Mouse (Mus musculus): ENCODE data around the gene Ripply3.
"Not testable (repeated sequence)": the region's sequence is repeated elsewhere in the genome, so short reads cannot be mapped to it uniquely, and the experiment has no call there.

Gene Ripply3

DNA sequence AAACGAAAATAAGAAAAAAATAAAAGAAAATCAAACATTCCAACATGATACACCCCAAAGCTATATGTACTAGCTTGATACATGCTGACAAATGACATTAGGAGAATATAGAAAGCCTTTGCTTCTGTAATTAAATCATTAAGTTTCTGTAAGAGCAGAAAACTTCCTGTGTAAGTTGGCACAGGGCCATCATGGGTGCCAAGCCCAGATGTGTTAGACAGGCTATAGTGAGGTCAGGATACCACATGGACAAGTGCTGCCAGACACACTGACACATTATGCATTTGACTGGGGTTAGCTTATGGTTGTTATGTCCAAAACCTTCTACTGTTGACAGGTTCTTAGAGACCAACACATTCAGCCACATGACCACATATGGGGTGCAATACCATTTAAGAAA is 13.0 kb upstream of the Ripply3 start:
- DNase-seq (ENCODE audit: low spot score), result no peak

DNA sequence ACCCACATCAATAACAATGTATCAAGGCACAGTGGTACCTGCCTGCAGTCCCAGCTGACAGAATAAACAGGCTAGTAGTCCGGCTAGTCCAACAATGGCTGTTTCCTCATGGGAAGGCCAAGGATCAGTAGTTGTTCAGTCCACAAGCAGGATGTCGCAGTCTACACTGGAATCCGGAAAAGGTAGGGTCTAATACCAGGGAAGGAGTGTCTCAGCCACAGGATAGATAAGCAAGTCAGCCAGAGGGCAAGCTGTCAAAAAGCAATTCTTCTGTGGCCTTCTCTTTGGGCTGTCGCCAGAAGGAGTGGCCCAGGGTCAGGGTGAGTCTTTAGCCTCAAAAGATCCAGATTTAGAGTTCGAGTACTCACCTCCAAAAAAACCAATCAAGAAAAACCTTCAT is 10.5 kb upstream of the Ripply3 start:
- no peak for DNase-seq (ENCODE audit: low spot score)

DNA sequence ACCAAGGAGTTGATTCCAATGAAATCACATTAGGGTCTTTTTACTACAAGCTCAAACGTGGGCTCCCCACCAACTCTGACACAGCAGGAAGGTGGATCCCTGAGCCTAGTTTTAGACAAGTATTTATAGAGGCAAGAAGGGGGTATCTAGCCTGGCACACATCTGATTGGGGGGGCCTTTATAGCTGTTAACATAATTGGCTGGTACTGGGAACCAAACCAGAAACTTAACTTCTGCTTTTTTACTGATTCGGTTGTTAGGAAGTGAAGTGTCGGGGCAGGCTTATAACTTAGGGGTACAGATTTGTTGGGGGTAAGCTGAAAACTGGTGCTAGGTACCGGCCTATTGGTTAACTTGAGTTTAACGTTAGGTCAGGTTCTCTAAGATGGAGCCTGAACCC is 8.0 kb upstream of the Ripply3 start:
- no peak for DNase-seq (ENCODE audit: low spot score)

DNA sequence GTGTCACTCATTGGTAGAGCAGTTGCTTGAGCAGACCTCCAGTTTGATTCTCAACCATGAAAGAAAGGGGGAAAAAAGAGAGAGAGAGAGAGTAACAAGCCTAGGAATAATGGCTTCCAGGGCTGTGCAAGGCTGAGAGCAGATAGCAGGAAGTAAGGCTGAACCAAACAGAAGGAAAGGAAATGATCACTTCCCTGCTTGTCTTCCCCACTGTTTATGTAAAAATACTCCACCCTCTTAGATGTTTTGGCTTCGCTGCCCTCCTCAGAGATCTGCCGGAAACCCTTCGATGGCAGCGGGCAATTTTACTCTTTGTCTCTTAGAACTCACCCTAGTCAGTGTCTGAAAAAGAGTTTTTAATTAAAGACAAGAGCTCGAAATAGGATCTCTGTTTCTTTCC is 4.5 kb upstream of the Ripply3 start:
- DNase-seq (ENCODE audit: low spot score), result no peak

DNA sequence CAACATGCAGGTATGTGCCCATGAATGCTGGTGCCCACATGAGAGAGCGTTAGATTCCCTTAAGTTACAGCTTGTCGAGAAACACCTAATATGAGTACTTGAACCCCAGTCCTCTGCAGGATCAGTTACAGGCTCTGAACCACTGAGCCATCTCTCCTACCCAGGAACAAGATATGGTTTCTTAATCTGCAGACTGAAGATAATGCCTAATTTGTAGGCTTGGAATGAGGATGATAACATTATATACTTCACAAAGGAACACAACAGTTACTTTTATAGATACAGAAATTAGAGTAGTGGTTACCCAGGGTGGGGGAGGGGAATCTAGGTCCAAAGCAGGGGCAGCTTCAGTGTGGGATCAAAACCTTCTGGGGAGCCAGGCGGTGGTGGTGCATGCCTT is 2.2 kb upstream of the Ripply3 start:
- no peak for DNase-seq (ENCODE audit: low spot score)

DNA sequence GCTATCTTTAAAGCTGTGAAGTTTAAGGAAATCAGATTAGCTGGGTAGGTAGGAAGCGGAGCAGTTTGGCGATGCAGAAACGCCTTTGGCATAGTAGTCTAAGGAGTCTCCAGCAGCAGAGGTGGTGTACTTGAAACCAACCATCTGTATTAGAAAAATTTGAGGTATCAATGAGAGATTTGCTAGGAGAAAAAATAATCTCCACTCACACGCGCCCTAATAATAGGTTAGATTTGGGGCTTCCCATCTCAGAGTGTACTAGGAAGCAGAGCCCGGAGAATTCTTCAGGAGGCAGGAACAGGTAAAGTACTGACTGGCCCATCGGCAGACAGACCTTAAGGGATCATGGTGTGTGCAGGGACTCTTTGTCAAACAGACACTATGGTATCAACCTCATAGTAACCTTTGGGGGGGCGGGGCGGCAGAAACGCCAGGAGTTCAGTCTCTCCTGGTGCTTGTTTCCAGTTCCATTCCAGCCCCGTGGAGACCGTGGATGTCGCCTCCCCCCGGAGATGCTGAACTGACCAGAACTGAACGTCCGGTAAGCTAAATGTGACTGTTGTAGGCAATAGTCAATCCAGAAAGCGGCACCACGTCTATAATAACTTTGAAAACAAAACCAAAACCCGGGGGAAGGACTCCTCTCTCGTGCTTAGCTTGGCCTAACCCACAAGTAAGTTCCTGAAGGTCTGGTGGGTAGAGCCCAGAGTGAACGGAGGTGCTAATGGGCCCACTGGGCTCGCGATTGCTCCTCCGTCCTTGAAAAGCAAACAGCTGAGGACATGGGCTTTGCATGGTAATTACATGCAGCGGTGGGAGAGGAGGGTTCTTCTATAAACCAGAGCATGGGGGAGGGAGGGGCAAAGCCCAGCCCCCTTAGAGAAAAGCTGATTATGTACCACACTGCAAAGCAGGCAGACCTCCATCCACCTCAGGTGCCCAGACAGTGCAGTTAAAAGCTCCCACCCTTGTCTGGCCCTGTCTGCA is 954 bp downstream of the Ripply3 start:
- DNase-seq (ENCODE audit: low spot score), result no peak

DNA sequence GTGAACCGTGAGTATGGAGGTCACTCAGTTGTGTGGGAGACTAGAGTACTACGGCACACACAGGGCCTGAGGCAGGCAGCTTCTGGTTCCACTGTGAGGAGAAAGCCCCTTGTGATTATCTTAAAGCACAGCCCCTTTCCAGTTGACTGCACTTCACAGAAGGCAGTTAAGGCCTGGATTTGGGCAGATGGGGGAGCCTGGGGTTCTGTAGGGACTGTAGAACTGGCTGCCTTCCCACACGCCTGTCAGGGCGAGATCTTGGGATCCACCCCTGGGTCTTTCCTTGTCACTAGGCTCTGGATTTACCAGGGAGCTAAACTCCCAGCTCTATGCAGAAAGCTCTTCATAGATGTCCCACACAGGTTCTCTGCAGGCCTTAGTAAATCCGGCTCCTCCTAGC is 2.2 kb downstream of the Ripply3 start:
- DNase-seq (ENCODE audit: low spot score), result no peak

DNA sequence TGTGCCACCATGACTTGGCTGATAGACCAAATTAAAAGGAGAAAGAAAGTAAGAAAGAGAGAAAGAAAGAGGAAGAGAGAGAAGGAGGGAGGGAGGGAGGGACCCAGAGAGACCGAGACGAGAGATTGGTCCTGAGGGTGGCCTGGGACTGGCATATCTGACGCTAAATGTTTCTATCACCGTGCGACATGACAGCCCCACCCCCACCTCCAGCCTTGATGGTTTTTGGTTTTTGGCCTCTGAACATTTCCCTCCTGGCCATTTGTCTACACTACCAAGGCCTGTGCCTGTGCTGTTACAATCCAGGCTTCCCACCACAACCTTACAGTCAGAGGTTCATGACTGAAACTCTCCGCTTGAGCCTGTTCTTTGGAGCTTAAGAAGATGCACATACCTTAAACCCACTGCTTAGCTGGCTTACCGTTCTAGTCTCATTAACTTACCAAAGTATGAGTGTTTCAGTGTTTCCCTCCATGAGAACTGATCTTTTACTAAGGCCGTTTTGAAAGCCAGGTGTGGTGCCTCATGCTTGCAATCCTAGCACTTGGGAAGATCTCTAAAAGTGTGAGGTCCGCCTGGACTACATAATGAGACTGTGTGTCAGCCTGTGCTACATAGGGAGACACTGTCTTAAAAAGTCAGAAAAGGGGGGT is 3.1 kb downstream of the Ripply3 start:
- DNase-seq (ENCODE audit: low spot score), result no peak

DNA sequence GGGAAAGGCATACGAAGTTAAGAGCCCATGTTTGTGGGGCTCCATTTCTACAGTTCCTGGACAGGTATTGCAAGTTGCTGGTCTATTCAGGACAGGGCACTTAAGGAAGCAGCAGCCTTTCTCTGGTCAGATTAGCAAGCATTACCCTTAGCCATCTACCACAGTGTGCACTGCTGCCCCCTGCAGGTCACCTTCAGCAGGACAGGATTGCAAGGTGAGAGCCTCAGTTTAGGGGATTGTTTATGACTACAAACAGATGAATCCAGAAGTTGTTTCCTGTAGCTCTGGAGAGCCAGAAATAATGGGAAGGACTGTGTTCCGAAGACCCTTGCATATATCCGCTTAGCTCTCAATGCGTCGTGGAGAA is 3.6 kb downstream of the Ripply3 start:
- no peak for DNase-seq (ENCODE audit: low spot score)

DNA sequence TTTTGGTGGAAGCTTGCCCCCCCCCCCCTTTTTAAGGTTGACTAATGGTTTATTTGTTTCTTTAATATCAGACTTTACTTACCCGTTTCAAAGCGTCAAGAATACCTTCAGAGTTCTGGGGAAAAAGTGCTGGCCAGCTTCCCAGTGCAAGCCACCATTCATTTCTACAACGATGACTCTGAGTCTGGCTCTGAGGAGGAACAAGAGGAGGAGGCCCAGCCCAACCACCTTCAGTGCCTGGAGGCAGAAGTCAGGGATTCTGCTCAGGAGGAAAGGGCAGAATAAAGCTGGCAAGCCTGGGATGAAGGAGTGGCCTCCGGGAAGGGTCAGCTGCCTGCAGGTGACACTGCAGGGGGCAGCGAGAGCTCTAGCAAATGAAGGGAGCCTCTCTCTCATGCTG is 7.4 kb downstream of the Ripply3 start:
- DNase-seq (ENCODE audit: low spot score), result no peak

DNA sequence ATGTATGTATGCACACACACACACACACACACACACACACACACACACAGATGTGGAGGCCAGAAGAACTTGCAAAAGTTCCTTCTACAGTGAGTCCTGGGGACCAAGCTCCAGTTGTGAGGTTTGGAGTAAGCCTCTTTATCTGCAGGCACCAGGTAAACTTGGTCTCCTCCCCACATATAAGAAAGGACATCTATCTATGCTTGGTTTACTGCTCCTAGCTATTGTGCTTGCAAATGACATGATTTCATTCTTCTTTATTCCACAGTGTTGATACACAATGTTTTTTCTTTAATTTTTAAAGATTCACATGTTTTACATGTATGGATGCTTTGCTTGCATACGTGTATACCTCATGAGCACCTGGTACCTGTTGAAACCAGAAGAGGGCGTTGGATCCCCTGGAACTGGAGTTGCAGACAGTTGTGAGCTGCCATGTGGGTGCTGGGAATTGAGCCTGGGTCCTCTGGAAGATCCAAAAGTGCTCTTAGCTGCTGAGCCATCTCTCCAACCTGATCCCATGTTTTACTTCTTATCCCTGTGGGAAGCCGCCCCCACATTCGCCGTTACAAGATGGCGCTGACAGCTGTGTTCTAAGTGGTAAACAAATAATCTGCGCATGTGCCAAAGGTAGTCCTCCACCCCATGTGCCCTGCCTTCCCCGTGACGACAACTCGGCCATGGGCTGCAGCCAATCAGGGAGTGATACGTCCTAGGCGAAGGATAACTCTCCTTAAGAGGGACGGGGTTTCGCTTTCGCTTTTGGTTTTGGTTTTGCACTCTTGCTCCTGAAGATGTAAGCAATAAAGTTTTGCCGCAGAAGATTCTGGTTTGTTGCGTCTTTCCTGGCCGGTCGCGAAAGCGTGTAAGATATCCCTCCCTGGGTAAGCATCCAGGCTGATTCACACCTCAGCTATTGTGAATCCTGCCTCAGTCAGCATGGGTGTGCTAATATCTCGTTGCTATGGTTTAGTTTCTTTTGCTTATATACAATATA is 11.2 kb downstream of the Ripply3 start:
- DNase-seq (ENCODE audit: low spot score), result not testable (repeated sequence)

DNA sequence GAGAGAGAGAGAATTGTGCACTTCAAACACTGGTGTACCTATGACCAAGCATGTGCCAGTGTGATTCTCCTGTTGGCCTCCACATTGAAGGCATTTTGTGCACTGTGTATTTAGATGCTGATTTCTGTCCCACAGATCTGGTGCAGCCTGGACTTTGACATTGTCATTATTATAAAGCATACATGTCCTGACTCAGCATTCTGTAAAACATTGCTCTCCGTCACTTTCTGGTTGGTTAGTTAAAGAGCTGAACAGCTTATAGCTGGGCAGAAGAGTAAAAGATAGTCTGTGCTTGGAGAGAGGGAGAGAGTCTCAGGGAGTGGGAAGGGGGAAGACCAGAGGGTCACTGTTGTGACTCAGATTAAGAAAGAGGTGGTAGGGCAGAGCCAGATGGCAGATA is 17.5 kb downstream of the Ripply3 start:
- DNase-seq (ENCODE audit: low spot score), result no peak

DNA sequence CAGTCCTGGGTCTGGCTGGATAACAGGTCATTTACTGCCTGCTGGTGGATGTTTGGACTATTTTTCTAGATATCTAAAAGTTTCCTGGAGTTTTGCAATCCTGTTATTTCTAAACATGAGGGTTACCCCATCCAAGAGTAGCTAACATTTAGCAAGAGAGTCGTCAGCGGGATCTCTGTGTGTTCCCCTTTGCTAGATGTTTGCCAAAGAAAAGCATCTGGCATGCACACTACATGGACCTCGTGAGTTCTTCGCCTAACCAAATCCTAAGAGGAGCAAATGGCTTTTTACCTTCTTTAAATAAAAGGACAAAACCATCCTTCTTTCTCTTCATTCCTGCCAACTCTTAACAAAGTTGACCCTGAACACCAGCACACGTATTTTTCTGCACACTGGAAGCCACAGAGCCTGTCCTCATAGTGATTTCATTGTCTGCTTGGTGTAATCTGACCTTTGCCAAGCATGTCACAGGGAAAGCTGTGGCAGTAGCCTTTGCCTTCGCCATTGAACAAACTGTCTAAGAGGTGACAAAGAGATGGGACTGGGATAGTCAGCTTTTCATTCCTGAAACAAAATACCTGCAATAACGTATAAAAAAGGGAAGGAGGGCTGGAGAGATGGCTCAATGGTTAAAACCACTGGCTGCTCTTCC is 19.0 kb downstream of the Ripply3 start:
- DNase-seq (ENCODE audit: low spot score), result no peak

DNA sequence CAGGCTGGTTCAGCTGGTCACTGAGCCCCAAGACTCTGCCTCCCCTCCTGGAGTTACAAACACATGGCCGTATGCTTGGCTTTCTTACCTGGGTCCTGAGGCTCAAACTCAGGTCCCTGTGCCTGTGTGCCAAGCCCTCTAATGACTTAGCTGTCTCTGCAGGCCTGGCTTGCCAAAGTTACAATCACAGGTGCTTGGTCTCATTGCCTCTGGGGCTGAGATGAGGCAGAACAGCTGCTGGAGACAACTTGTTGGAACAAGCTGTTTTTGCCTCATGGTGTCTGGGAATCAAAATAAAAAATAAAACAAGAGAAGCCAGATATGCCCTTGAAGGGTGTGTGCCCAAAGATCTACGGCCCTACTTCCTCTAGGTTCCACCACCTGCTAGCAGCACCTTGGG is 20.6 kb downstream of the Ripply3 start:
- DNase-seq (ENCODE audit: low spot score), result no peak

DNA sequence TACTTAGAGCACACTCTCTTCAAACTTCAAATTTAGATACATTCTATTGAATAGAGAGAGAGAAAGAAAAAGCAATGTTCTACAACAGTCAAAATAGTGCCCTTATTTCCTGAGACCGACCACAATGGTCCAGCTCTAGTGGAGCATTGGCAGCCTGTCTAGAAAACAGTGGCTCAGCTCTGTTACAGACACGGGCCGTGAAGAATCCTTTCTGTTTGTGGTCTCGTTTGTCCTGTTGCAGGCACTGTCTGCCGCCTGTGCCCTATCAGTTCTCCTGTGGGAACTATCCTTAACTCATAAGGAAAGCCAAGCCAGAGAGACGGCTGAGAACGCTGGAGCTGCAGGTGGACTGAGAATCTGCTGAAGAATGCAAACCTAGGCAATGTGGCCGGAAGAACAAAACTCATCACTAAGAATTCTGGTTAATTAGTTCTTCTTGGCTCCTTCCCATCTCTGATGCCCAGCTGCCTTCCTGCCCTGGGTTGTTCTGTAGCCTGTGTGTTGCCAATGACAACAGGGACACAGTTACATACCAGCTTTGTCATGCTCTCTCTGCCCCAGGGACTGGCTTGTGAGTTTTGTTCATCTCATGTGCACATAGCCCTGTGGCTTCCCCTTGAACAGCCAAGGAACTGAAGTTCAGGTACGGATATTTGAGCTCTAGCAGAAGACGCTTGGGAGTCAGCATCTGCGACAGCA is 21.5 kb downstream of the Ripply3 start:
- no peak for DNase-seq (ENCODE audit: low spot score)

DNA sequence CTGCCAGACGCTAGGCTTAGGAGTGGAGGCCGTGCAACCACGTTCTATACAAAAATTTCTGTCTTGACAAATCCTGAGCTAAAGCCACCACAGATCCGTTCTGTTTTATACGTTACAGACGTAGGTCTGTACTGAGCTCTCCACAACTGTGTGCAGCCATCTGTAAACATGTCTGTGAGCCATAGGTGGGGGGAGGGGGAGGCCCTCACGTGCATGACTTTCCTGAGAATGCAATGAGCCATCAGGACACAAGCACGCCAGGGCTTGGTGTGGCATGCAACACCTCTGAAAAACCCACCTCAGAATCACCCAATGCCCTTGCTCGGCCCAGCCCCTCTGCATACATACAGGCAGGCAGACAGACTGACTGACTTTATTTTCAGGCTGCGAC is 22.1 kb downstream of the Ripply3 start:
- DNase-seq (ENCODE audit: low spot score), result no peak

DNA sequence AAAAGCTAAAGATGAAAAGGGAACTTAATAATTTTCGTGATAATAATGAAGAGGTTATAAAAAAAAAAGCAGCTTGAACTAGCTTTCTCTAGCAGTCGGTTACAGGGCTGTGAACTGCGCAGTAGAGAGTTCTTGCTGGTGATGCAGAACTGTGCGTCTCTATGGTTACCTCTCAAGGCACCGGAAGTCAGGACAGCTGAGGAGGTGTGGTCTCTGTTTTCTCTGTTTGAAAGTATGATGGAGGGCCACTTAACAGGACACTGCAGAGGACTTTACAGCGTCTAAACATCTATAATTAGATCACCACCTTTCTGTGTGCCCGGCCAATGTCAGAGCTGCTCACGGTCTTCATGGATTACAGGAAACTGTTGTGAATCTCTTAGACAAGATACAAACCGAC is 26.2 kb downstream of the Ripply3 start:
- no peak for DNase-seq (ENCODE audit: low spot score)

DNA sequence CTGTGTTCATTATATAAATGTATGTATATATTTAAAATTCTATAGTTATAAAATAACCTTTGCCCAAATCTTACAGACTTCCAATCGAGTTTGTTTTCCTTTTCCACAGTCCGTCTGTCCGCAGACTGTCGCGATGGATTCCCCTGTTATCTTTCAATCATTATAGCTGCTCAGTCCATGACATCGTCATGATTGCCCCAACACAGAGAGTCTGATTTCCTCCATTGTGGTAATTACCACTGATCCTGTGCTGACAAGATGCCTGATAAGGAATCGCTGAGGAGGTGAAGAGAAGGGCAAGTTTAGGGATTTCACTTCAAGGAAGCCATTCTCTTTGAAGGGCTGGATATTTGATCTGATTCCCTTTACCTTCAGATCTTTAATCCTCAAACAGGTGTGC is 27.8 kb downstream of the Ripply3 start:
- DNase-seq (ENCODE audit: low spot score), result no peak

DNA sequence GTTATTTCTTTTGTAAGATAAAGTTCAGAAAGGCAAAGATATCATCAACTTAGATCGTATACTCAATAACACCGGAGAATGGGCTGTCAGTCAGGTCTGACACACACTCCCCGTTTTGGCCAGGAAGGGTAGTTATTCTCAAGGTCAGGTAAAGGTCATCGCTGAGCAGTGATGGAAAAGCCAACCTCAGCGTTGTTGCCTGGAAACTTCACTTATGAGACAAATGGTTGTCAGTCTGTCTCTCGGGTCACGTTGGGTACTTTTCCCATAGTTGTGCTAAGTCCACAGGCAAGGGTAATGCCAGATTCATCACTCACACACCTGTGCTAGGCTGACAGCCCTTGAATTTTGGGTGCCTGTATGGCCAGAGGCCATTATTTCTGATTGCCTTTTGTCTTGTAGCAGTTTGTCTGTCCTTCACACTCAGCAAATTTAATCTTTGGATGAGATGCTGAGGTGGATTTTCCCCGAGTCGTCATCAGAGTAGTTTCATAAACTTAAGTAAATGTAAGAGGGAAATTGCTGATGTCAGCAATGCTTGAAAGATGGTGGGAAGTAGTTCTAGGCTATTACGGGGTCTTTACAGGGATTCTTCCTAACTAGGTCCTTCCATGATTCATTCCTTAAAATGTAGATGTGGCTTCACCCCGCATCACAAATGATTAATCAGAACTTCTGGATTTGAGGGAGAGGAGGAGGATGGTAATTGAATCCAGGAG is 28.7 kb downstream of the Ripply3 start:
- no peak for DNase-seq (ENCODE audit: low spot score)

DNA sequence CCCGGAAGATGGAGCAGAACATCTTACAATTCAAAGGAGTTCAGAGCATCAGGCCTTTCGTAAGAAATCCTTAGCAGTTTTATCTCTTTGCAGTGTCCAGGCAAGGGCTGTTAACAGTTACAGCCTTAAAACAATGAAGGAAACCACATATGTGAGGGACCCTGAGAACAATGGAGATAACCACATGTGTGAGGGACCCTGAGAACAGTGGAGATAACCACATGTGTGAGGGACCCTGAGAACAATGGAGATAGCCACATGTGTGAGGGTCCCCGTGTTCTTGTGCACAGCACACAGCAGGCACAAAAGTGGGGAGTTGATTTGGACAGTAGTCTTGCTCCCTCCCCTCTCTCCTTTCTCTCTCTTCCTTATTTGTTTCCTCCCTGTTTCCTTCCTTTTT is 29.9 kb downstream of the Ripply3 start:
- no peak for DNase-seq (ENCODE audit: low spot score)
